Mouse (Mus musculus) heart, adult 2 months (tissue): ENCODE measurements around the gene Abhd6.

Experiments used
- CTCF ChIP-seq: fragments of 200-600 bp; IDR thresholded peaks from 2 replicates; pipeline ENCODE4 v1.8.1; 2022; ENCODE audit warnings: antibody characterized with exemption, mild to moderate bottlenecking, moderate library complexity
- EP300 ChIP-seq: fragments of 200-500 bp; IDR thresholded peaks from 2 replicates; pipeline ENCODE4 v1.6.1; 2011; ENCODE audit warnings: low read depth, low read length, control low read depth; ENCODE audit not compliant: insufficient read depth
- POLR2A ChIP-seq: fragments of 200-500 bp; IDR thresholded peaks from 2 replicates; pipeline ENCODE4 v1.6.1; 2011; ENCODE audit warnings: mild to moderate bottlenecking, low read depth, low read length, control low read depth; ENCODE audit not compliant: insufficient read depth

GRCm38 (mm10) chr14:8042120-8042519 lies 39.4 kb downstream of the Abhd6 start:
- TF ChIP-seq CTCF: no peak
- TF ChIP-seq EP300: no peak
- no peak for TF ChIP-seq POLR2A
